Mouse (Mus musculus) layer of hippocampus, adult 11-12 months (tissue): ENCODE measurements at regions not wholly inside any gene's neighbourhood (a gene's known extent, or its start where the extent isn't known, plus 50 kb on each side); places are given as distances from the start of the nearest gene placed in this dataset.

Experiments
- DNase-seq: peaks from one replicate; pipeline ENCODE4 v3.0.0; 2022; ENCODE audit warnings: low spot score

GRCm38 (mm10) chr1:115512632-115513031, 171.9 kb upstream of the Cntnap5a start:
- DNase-seq: no peak

GRCm38 (mm10) chr1:115533746-115534145, 150.8 kb upstream of the Cntnap5a start:
- DNase-seq: peak; percentile 4

GRCm38 (mm10) chr1:115545994-115546393, 138.6 kb upstream of the Cntnap5a start:
- no peak for DNase-seq
